Mouse (Mus musculus): ENCODE measurements around the gene Col24a1.

GRCm38 (mm10) chr3:145442268-145442667 is 150.0 kb downstream of the Col24a1 start:
- TF ChIP-seq CTCF (IDR thresholded peaks at IDR 0.05; ENCODE audit: control insufficient read depth, insufficient read depth, low read length) (no peak), POLR2A (IDR thresholded peaks at IDR 0.05; ENCODE audit: borderline replicate concordance, control insufficient read depth, low read depth, low read length) (no peak)

All from bone marrow, adult 2 months (tissue).